Mouse (Mus musculus) megakaryocyte, embryonic 14.5 days (primary cell): Measurements from ENCODE around the gene Itih5.

ENCODE experiments used
- FLI1 ChIP-seq: IDR thresholded peaks from 2 replicates; pipeline ENCODE4 v1.6.1; 2012; ENCODE audit warnings: low read length, inconsistent platforms, mixed read lengths
- GATA1 ChIP-seq: IDR thresholded peaks from 3 replicates; pipeline ENCODE4 v1.6.1; 2012; ENCODE audit warnings: mixed read lengths, low read length, inconsistent platforms, borderline replicate concordance

GRCm38 (mm10) chr2:10221862-10222261 lies 68.5 kb downstream of the Itih5 start:
- TF ChIP-seq GATA1 (no peak), FLI1 (no peak)
